Mouse (Mus musculus): Measurements from ENCODE around the gene Ripk3. TPM values are rescaled to one million over a fixed set of nuclear protein-coding genes. Genes with fewer than 3 reads are reported as not detected.

Ripk3 gene
- total and polyA plus RNA-seq, 3 experiments, result 0.15 to 2.0 TPM; not detected in 1

DNA sequence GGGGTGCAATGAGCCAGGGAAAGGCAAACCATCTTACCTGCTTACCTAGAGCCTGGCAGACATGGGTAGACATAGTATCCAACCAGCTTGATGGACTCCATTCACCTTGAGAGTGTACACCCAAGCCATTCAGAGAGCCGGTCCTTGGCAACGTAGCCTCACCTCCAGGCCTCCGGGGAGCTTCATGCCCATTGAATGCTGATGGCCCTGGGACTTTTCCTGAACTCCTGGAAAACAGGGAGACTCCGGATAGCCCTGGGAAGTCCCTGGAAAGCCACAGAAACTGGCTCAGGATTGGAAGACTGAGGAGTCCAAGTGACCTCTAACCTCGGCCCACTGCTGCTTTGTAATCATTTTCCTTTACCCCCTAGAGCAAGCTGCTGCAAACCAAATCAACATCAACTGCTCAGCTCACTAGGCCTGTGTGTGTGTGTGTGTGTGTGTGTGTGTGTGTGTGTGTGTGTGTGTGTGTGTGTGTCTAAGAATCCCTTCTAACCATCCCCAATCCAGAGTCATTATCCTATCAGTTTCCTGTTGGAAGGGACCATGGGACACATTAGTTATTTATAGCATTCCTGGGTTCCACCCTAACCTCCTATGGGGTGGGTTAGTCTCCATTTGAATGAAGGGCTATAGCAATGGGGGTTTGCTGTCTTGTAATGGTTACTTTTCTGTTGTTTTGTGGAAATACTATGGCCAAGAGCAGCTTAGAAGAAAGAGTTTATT, 46.3 kb upstream of the Ripk3 start:
- no peak for DNase-seq (ENCODE audit: extremely low read depth)
- Histone ChIP-seq H3K4me3 (replicated peaks in 1 of 3; ENCODE audit: low read depth in 2 of 3, low read length in 2 of 3, poor library complexity in 1 of 3) (no peak overlapping the region), H3K9ac (ENCODE audit: insufficient read depth, low read depth) (no peak overlapping the region), H3K27me3 (replicated peaks) (peaks cover 10% of the 10 kb centered on the region), H3K36me3 (replicated peaks in 1 of 2; ENCODE audit: control insufficient read depth in 1 of 2, insufficient read depth in 1 of 2, low read length in 1 of 2) (no peaks in the 10 kb centered on the region), H3K4me1 (ENCODE audit: control insufficient read depth in 1 of 2, insufficient read depth in 2 of 2) (no peaks in the 10 kb centered on the region), H3K9me3 (replicated peaks; ENCODE audit: low read length) (no peaks in the 10 kb centered on the region), H3K27ac (ENCODE audit: insufficient read depth, low read depth) (no peak overlapping the region), H3K4me2 (ENCODE audit: insufficient read depth, low read depth, poor library complexity, severe bottlenecking) (no peak overlapping the region), H3K79me2 (replicated peaks; ENCODE audit: control insufficient read depth, extremely low read depth, insufficient read depth, poor library complexity, severe bottlenecking) (no peaks in the 10 kb centered on the region)
- dilution Hi-C loops (cut with MboI; ENCODE audit: extremely low pct_ligation_motif_present, extremely low pct_unique_long_range_greater_than_20kb, low sequenced_read_pairs), result no loop called here
- TF ChIP-seq ZKSCAN1 (IDR thresholded peaks at IDR 0.05; ENCODE audit: borderline replicate concordance, low read depth, low read length), result no peak
- TF ChIP-seq MAFK (IDR thresholded peaks at IDR 0.05; ENCODE audit: insufficient replicate concordance, low read length), result no peak
- TF ChIP-seq POLR2AphosphoS2 (IDR thresholded peaks at IDR 0.05; ENCODE audit: low read depth, low read length), result no peak
- no peak for TF ChIP-seq MAZ (IDR thresholded peaks at IDR 0.05; ENCODE audit: low read depth, low read length)
- in situ Hi-C loops (cut with MboI; ENCODE audit: low pct_ligation_motif_present, low pct_unique_long_range_greater_than_20kb, low sequenced_read_pairs), result no loop called here

DNA sequence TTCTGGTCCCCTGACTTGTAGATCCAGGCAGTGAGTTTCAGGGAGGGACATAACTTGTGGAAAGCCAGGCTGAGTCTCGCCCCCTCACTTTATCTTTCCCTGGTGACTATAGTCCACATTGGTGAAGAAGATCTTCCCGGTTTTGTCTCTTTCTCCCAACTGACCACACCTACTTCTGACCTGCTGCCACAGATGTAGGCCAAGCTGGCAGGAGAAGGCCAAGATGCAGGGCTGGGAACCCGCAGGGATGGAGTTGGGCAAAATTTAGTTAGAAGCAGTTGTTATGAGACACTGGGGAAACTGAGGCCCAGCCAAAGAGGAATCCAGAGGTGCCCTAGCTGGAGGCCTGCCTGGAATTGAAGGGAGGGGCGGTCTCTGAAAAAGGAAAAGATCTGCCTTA, 44.5 kb upstream of the Ripk3 start:
- Histone ChIP-seq H3K4me1 (ENCODE audit: control insufficient read depth in 1 of 2, insufficient read depth in 2 of 2) (peaks cover 0 to 4% of the 10 kb centered on the region in 2 experiments; a peak in 1 of 4 replicates), H3K4me3 (replicated peaks in 1 of 3; ENCODE audit: low read depth in 2 of 3, low read length in 2 of 3, poor library complexity in 1 of 3) (no peak overlapping the region), H3K4me2 (ENCODE audit: insufficient read depth, low read depth, poor library complexity, severe bottlenecking) (no peak overlapping the region), H3K27ac (ENCODE audit: insufficient read depth, low read depth) (no peak overlapping the region), H3K9me3 (replicated peaks; ENCODE audit: low read length) (no peaks in the 10 kb centered on the region), H3K79me2 (replicated peaks; ENCODE audit: control insufficient read depth, extremely low read depth, insufficient read depth, poor library complexity, severe bottlenecking) (no peaks in the 10 kb centered on the region), H3K9ac (ENCODE audit: insufficient read depth, low read depth) (no peak overlapping the region), H3K36me3 (replicated peaks in 1 of 2; ENCODE audit: control insufficient read depth in 1 of 2, insufficient read depth in 1 of 2, low read length in 1 of 2) (no peaks in the 10 kb centered on the region), H3K27me3 (replicated peaks) (peaks cover 19% of the 10 kb centered on the region)
- no peak for DNase-seq (ENCODE audit: extremely low read depth)
- in situ Hi-C loops (cut with MboI; ENCODE audit: low pct_ligation_motif_present, low pct_unique_long_range_greater_than_20kb, low sequenced_read_pairs), result no loop called here
- dilution Hi-C loops (cut with MboI; ENCODE audit: extremely low pct_ligation_motif_present, extremely low pct_unique_long_range_greater_than_20kb, low sequenced_read_pairs), result no loop called here
- TF ChIP-seq ETS1 (conservative IDR thresholded peaks at IDR 0.05; ENCODE audit: low read depth, low read length) (no peak), MAFK (IDR thresholded peaks at IDR 0.05; ENCODE audit: insufficient replicate concordance, low read length) (no peak), CHD1 (IDR thresholded peaks at IDR 0.05; ENCODE audit: low read depth, low read length) (no peak), KAT2A (IDR thresholded peaks at IDR 0.05; ENCODE audit: insufficient replicate concordance, low read length) (no peak), MXI1 (IDR thresholded peaks at IDR 0.05; ENCODE audit: low read depth, low read length) (no peak), POLR2AphosphoS2 (IDR thresholded peaks at IDR 0.05; ENCODE audit: low read depth, low read length) (no peak), JUND (conservative IDR thresholded peaks at IDR 0.05; ENCODE audit: low read depth, low read length) (no peak), MAX (IDR thresholded peaks at IDR 0.05; ENCODE audit: low read length) (no peak), ELF1 (IDR thresholded peaks at IDR 0.05; ENCODE audit: low read depth, low read length) (no peak), RCOR1 (conservative IDR thresholded peaks at IDR 0.05; ENCODE audit: low read depth, low read length) (no peak), PAX5 (IDR thresholded peaks at IDR 0.05; ENCODE audit: low read length) (no peak), USF2 (conservative IDR thresholded peaks at IDR 0.05; ENCODE audit: low read depth, low read length) (no peak), ZKSCAN1 (IDR thresholded peaks at IDR 0.05; ENCODE audit: borderline replicate concordance, low read depth, low read length) (no peak), ZC3H11A (IDR thresholded peaks at IDR 0.05; ENCODE audit: low read depth, low read length) (no peak)
